9 mouse cellular contexts compared by ENCODE assay signal in genomic region chr14:20138484-20139355, GRCm38 (mm10). TPM values are rescaled to one million over a fixed set of nuclear protein-coding genes. Genes with fewer than 3 reads are reported as not detected.
DNase-seq lines count a peak whose midpoint lies in the region; ATAC-seq lines count a peak whose summit lies in the region.
"Had no signal": no experiment of that assay in that cellular context is flagged by ENCODE, and none has a peak within 500 bp of the region (broad histone marks: within the 10 kb centered on the region; RNA-seq: fewer than 3 reads in every experiment).

Gene Saysd1 (minus strand): TSS chr14:20138534.

- no peaks in the 10 kb centered on the region for H3K4me1 ChIP-seq in lung, embryonic 16.5 days (replicated peaks; ENCODE audit: control insufficient read depth, insufficient read depth, low read length)
- no peaks in the 10 kb centered on the region for H3K4me1 ChIP-seq in embryonic facial prominence, embryonic 13.5 days
- H3K4me1 ChIP-seq in intestine, embryonic 14.5 days (replicated peaks; ENCODE audit: control insufficient read depth, insufficient read depth, low read length): peaks cover 2% of the 10 kb centered on the region; the same call in 1 of the 2 replicates
- H3K4me1 ChIP-seq in stomach, embryonic 14.5 days (ENCODE audit: control insufficient read depth, insufficient read depth, low read length): no peaks in the 10 kb centered on the region

- no peaks in the 10 kb centered on the region for H3K9me3 ChIP-seq in lung, embryonic 16.5 days (ENCODE audit: control insufficient read depth, low read length)
- H3K9me3 ChIP-seq in embryonic facial prominence, embryonic 13.5 days: no peaks in the 10 kb centered on the region
- no peaks in the 10 kb centered on the region for H3K9me3 ChIP-seq in intestine, embryonic 14.5 days (ENCODE audit: control insufficient read depth, low read length)
- no peaks in the 10 kb centered on the region for H3K9me3 ChIP-seq in stomach, embryonic 14.5 days (ENCODE audit: control insufficient read depth, low read depth, low read length)

- no peak within 1 kb of the TSS for H3K27ac ChIP-seq in lung, embryonic 16.5 days (ENCODE audit: low read length)
- no peak within 1 kb of the TSS for H3K27ac ChIP-seq in embryonic facial prominence, embryonic 13.5 days
- H3K27ac ChIP-seq in intestine, embryonic 14.5 days (ENCODE audit: low read depth): no peak within 1 kb of the TSS
- no peak within 1 kb of the TSS for H3K27ac ChIP-seq in stomach, embryonic 14.5 days (ENCODE audit: low read length)
- H3K27ac ChIP-seq: gastrocnemius, adult 2 months had no signal

- no peak within 1 kb of the TSS for H3K9ac ChIP-seq in lung, embryonic 16.5 days (ENCODE audit: low read length)
- no peak within 1 kb of the TSS for H3K9ac ChIP-seq in embryonic facial prominence, embryonic 13.5 days
- H3K9ac ChIP-seq in intestine, embryonic 14.5 days (ENCODE audit: low read length): no peak within 1 kb of the TSS
- no peak within 1 kb of the TSS for H3K9ac ChIP-seq in stomach, embryonic 14.5 days (replicated peaks; ENCODE audit: low read depth, low read length)

- no peak within 1 kb of the TSS for H3K4me2 ChIP-seq in lung, embryonic 16.5 days (ENCODE audit: low read depth, low read length)
- H3K4me2 ChIP-seq in embryonic facial prominence, embryonic 13.5 days: no peak within 1 kb of the TSS
- H3K4me2 ChIP-seq in intestine, embryonic 14.5 days (ENCODE audit: low read length): no peak within 1 kb of the TSS
- no peak within 1 kb of the TSS for H3K4me2 ChIP-seq in stomach, embryonic 14.5 days (replicated peaks; ENCODE audit: low read depth, low read length)

- no peak for ATAC-seq in lung, embryonic 16.5 days (ENCODE audit: low read depth)
- ATAC-seq in embryonic facial prominence, embryonic 13.5 days (ENCODE audit: insufficient number of reproducible peaks, insufficient read depth, low FRiP score, low TSS enrichment, low read depth): no peak
- no peak for ATAC-seq in intestine, embryonic 14.5 days (replicated peaks; ENCODE audit: low FRiP score, low TSS enrichment, low read depth)
- no peak for ATAC-seq in stomach, embryonic 14.5 days (ENCODE audit: insufficient number of reproducible peaks, insufficient read depth, low FRiP score, low read depth)

- no peaks in the 10 kb centered on the region for H3K27me3 ChIP-seq in lung, embryonic 16.5 days (ENCODE audit: control insufficient read depth, insufficient read depth, low read depth, low read length)
- H3K27me3 ChIP-seq in embryonic facial prominence, embryonic 13.5 days: no peaks in the 10 kb centered on the region
- no peaks in the 10 kb centered on the region for H3K27me3 ChIP-seq in intestine, embryonic 14.5 days (replicated peaks; ENCODE audit: control insufficient read depth, insufficient read depth, low read length)
- H3K27me3 ChIP-seq in stomach, embryonic 14.5 days (ENCODE audit: control insufficient read depth, insufficient read depth, low read length): no peaks in the 10 kb centered on the region

- H3K36me3 ChIP-seq in lung, embryonic 16.5 days (ENCODE audit: control insufficient read depth, insufficient read depth, low read length): peaks cover 12% of the 10 kb centered on the region; the same call in 1 of the 2 replicates
- peaks cover 16% of the 10 kb centered on the region for H3K36me3 ChIP-seq in embryonic facial prominence, embryonic 13.5 days
- peaks cover 10% of the 10 kb centered on the region for H3K36me3 ChIP-seq in intestine, embryonic 14.5 days (ENCODE audit: control insufficient read depth, insufficient read depth, low read length)
- H3K36me3 ChIP-seq in stomach, embryonic 14.5 days (ENCODE audit: control insufficient read depth, insufficient read depth, low read length): no peaks in the 10 kb centered on the region

- H3K4me3 ChIP-seq in lung, embryonic 16.5 days (ENCODE audit: low read length): no peak within 1 kb of the TSS
- no peak within 1 kb of the TSS for H3K4me3 ChIP-seq in embryonic facial prominence, embryonic 13.5 days
- no peak within 1 kb of the TSS for H3K4me3 ChIP-seq in intestine, embryonic 14.5 days (ENCODE audit: low read depth, low read length)
- no peak within 1 kb of the TSS for H3K4me3 ChIP-seq in stomach, embryonic 14.5 days (ENCODE audit: low read depth, low read length)
- H3K4me3 ChIP-seq: gastrocnemius, adult 2 months had no signal

- intact Hi-C loops in left cerebral cortex, postnatal 36 days (cut with DNase I): no loop called here

- 83% methylated on average over 16 of the region's 16 CpGs for WGBS in lung, embryonic 16.5 days
- 82% methylated on average over 16 of the region's 16 CpGs for WGBS in embryonic facial prominence, embryonic 13.5 days
- WGBS in intestine, embryonic 14.5 days: 81% methylated on average over 16 of the region's 16 CpGs
- 86% methylated on average over 16 of the region's 16 CpGs for WGBS in stomach, embryonic 14.5 days

- DNase-seq in lung, postnatal 14 days: no peak
- no peak for DNase-seq in intestine, embryonic 14.5 days (ENCODE audit: low spot score)
- no peak for DNase-seq in spleen, adult 18-20 months
- no peak for DNase-seq in left cerebral cortex, postnatal 36 days (ENCODE audit: low spot score in 2 of 2)
- DNase-seq: cerebellum, adult 9-10 months; gastrocnemius, adult 2 months had no signal

RNA-seq across cellular contexts. Expression of gene Saysd1, which starts in this region (rescaled TPM):
- 12.4 and 13.1 TPM in 2 replicates for polyA plus RNA-seq in lung, embryonic 16.5 days (2015; fragmentation: Nextera tagmentation; extraction: Ambion mirVana)
- polyA plus RNA-seq in embryonic facial prominence, embryonic 13.5 days (2015; fragmentation: Nextera tagmentation; extraction: Ambion mirVana): 12.0 and 18.7 TPM in 2 replicates
- polyA plus RNA-seq in intestine, embryonic 14.5 days (2014; fragmentation: Nextera tagmentation; extraction: Ambion mirVana): 13.1 and 13.7 TPM in 2 replicates
- 15.1 and 16.2 TPM in 2 replicates for polyA plus RNA-seq in stomach, embryonic 14.5 days (2014; fragmentation: Nextera tagmentation; extraction: Ambion mirVana)
- 1 to 10 TPM; 4.5 to 5.2 TPM for total RNA-seq in left cerebral cortex, postnatal 36 days (2021)
